Mouse (Mus musculus) embryonic fibroblast, embryonic 13.5 days (primary cell): Measurements from ENCODE around the gene C130026I21Rik. TPM values are rescaled to one million over a fixed set of nuclear protein-coding genes. Genes with fewer than 3 reads are reported as not detected.

Source experiments
- H3K27ac ChIP-seq: 2 replicates; pipeline ENCODE4 v1.5.1; 2012; ENCODE audit warnings: low read length, control low read depth, inconsistent platforms; ENCODE audit not compliant: insufficient read depth
- H3K4me1 ChIP-seq: 2 replicates; pipeline ENCODE4 v1.6.1; 2011; ENCODE audit warnings: low read length; ENCODE audit not compliant: control insufficient read depth, insufficient read depth
- H3K4me3 ChIP-seq: 2 replicates; pipeline ENCODE4 v1.5.1; 2011; ENCODE audit warnings: mild to moderate bottlenecking, control low read depth, low read length; ENCODE audit not compliant: insufficient read depth
- CTCF ChIP-seq: IDR thresholded peaks from 2 replicates; pipeline ENCODE4 v1.5.1; 2011; ENCODE audit warnings: mild to moderate bottlenecking, control low read depth, low read length, moderate library complexity, borderline replicate concordance; ENCODE audit not compliant: insufficient read depth
- POLR2A ChIP-seq: IDR thresholded peaks from 2 replicates; pipeline ENCODE4 v1.6.1; 2011; ENCODE audit warnings: low read depth, mild to moderate bottlenecking, control low read depth, low read length, moderate library complexity
- polyA plus RNA-seq: library from polyadenylated mRNA; stranded (reverse); fragments of >200 nt; gene quantifications from 2 replicates; pipeline ENCODE4 v1.2.4, GENCODE M21; 2011; ENCODE audit warnings: low read depth; ENCODE audit not compliant: missing spikeins, insufficient read length

C130026I21Rik gene
- polyA plus RNA-seq, 1 experiment = not detected

GRCm38 (mm10) chr1:84951566-84951965 is 318.8 kb downstream of the C130026I21Rik start:
- H3K4me3 ChIP-seq = no peak overlapping the region
- no peak overlapping the region for H3K27ac ChIP-seq
- H3K4me1 ChIP-seq = no peaks in the 10 kb centered on the region
- TF ChIP-seq POLR2A (no peak), CTCF (no peak)

GRCm38 (mm10) chr1:84947390-84947789 is 323.0 kb downstream of the C130026I21Rik start:
- no peak for TF ChIP-seq CTCF
- TF ChIP-seq POLR2A = no peak
- H3K27ac ChIP-seq = no peak overlapping the region
- H3K4me1 ChIP-seq = no peaks in the 10 kb centered on the region
- H3K4me3 ChIP-seq = no peak overlapping the region

GRCm38 (mm10) chr1:84945950-84946349 is 324.4 kb downstream of the C130026I21Rik start:
- no peak overlapping the region for H3K4me3 ChIP-seq
- H3K27ac ChIP-seq = no peak overlapping the region
- no peak for TF ChIP-seq CTCF
- no peak for TF ChIP-seq POLR2A
- no peaks in the 10 kb centered on the region for H3K4me1 ChIP-seq

- TF ChIP-seq POLR2A = no peak
- TF ChIP-seq CTCF = no peak
- Histone ChIP-seq H3K4me3 (no peak overlapping the region), H3K27ac (no peak overlapping the region), H3K4me1 (no peaks in the 10 kb centered on the region)
Observed at GRCm38 (mm10) chr1:84943549-84943948, 326.8 kb downstream of the C130026I21Rik start.

Other genes with a start within 250 kb of the C130026I21Rik start
- not detected in 2 replicates for gene Gm10553, start 170.4 kb downstream of the C130026I21Rik start, polyA plus RNA-seq
- not detected in 2 replicates for gene A530032D15Rik, start 160.7 kb downstream of the C130026I21Rik start, polyA plus RNA-seq